Mouse (Mus musculus) embryonic stem cell, embryonic (primary cell): ENCODE results near the gene Imp3.

Source experiments
- CTCF ChIA-PET, 4 experiments: fragments of 300-600 bp in 2 of 4; fragments of 350-600 bp in 2 of 4; sonication (Branson Sonifier 250); formaldehyde crosslinking; loops; one replicate each; lab custom pipeline; 2022; ENCODE audit warnings: inconsistent platforms in 2 of 4; lab: Charles Lee
- POLR2A ChIA-PET, 4 experiments: fragments of 300-600 bp in 2 of 4; fragments of 350-600 bp in 2 of 4; sonication (Branson Sonifier 250); formaldehyde crosslinking; loops; one replicate each; lab custom pipeline; 2022; ENCODE audit warnings: antibody characterized with exemption in 4 of 4, inconsistent platforms in 1 of 4; lab: Charles Lee

Gene Imp3

GRCm38 (mm10) chr9:56973960-56974524 is 36.8 kb downstream of the Imp3 start:
- CTCF ChIA-PET: interaction anchor here in 1 of 4 experiments (0.6 kb wide), 1 partner anchor 69 kb away, joined by 3 read pairs; no protein-coding TSS in a partner anchor
- POLR2A ChIA-PET: interaction anchor here in 3 of 4 experiments (0.7 to 3.1 kb wide), 5 partner anchors 10 to 117 kb away, joined by 3 to 19 read pairs (median 3); partner anchors contain the start of gene Snupn (in 2 of the 3)

- ChIA-PET CTCF (interaction anchor here in 2 of 4 experiments (0.5 to 0.6 kb wide), 3 partner anchors 89 to 484 kb away, joined by 3 to 5 read pairs (median 3); no protein-coding TSS in a partner anchor), POLR2A (interaction anchor here in 2 of 4 experiments (1.1 to 3.1 kb wide), 4 partner anchors 9 to 102 kb away, joined by 4 to 19 read pairs (median 4); partner anchors contain the start of gene Snupn (in 1 of the 2))
These were observed 37.9 kb downstream of the Imp3 start for GRCm38 (mm10) chr9:56975199-56975598.

DNA sequence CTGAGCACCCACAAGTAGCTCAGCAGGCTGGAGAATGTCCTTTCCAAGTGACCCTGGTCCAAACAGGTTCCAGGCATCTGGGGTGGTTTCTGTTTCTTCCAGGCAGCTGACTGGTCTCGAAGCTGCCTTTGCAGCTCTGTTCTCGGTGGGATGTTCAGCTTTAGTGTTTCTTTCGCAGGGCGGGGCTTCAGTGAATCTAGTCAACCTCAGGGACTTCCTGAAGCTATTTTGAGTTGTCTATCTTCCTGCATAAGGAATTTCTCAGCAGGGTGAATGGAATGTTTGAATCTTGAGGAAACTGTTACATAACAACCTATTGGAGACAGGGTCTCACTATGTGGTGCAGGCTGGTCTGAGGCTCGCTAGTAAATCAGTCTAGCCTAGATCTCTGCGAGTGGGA is 42.9 kb downstream of the Imp3 start:
- ChIA-PET POLR2A (interaction anchor here in 3 of 4 experiments (0.6 to 1.3 kb wide), 10 partner anchors 13 to 459 kb away, joined by 3 to 5 read pairs (median 3); partner anchors contain the start of genes Snupn (in 2 of the 3) and Ptpn9 (in 1 of the 3)), CTCF (interaction anchor here (0.6 to 1.0 kb wide), 4 partner anchors 9 to 900 kb away, joined by 3 to 4 read pairs (median 3); partner anchors contain the start of gene Ptpn9 (in 1 of the 4))

- ChIA-PET POLR2A (interaction anchor here in 2 of 4 experiments (0.8 to 1.5 kb wide), 4 partner anchors 31 to 92 kb away, joined by 3 to 4 read pairs (median 3); partner anchors contain the start of gene Snupn (in 2 of the 2)), CTCF (interaction anchor here in 1 of 4 experiments (1.3 kb wide), 1 partner anchor 150 kb away, joined by 4 read pairs; no protein-coding TSS in a partner anchor)
These were observed 44.2 kb downstream of the Imp3 start for GRCm38 (mm10) chr9:56981502-56981901.
